Mouse (Mus musculus): ENCODE measurements around the gene Akap5. TPM values are rescaled to one million over a fixed set of nuclear protein-coding genes. Genes with fewer than 3 reads are reported as not detected.

Gene Akap5
- polyA plus RNA-seq, 1 experiment from 2014 or later, result 28.7 TPM

- Histone ChIP-seq H3K4me2 (no peak overlapping the region), H3K27ac (no peak overlapping the region), H3K9me3 (no peaks in the 10 kb centered on the region), H3K36me3 (no peaks in the 10 kb centered on the region), H3K9ac (no peak overlapping the region), H3K4me3 (no peak overlapping the region), H3K4me1 (0 out of 2 replicates have a peak, but pooled peaks cover 2% of the 10 kb centered on the region), H3K27me3 (no peaks in the 10 kb centered on the region)
- no peak for ATAC-seq (ENCODE audit: borderline replicate concordance, extremely low read depth, low FRiP score, low TSS enrichment)
- WGBS, result 84% methylated on average over 1 of the region's 1 CpGs
Measured at GRCm38 (mm10) chr12:76360868-76361267, 36.2 kb downstream of the Akap5 start.

GRCm38 (mm10) chr12:76361405-76362302, 37.0 kb downstream of the Akap5 start:
- Histone ChIP-seq H3K4me3 (no peak overlapping the region), H3K36me3 (no peaks in the 10 kb centered on the region), H3K27ac (no peak overlapping the region), H3K4me2 (no peak overlapping the region), H3K9me3 (no peaks in the 10 kb centered on the region), H3K27me3 (no peaks in the 10 kb centered on the region), H3K9ac (no peak overlapping the region), H3K4me1 (0 out of 2 replicates have a peak, but pooled peaks cover 5% of the 10 kb centered on the region)
- no peak for ATAC-seq (ENCODE audit: borderline replicate concordance, extremely low read depth, low FRiP score, low TSS enrichment)
- 55% methylated on average over 9 of the region's 9 CpGs for WGBS

- Histone ChIP-seq H3K4me2 (no peak overlapping the region), H3K4me1 (peaks cover 9% of the 10 kb centered on the region), H3K9me3 (no peaks in the 10 kb centered on the region), H3K27me3 (no peaks in the 10 kb centered on the region), H3K4me3 (no peak overlapping the region), H3K36me3 (no peaks in the 10 kb centered on the region), H3K27ac (no peak overlapping the region), H3K9ac (no peak overlapping the region)
- ATAC-seq (ENCODE audit: borderline replicate concordance, extremely low read depth, low FRiP score, low TSS enrichment), result no peak
- WGBS, result 74% methylated on average over 9 of the region's 9 CpGs
Measured at GRCm38 (mm10) chr12:76362303-76362676, 37.6 kb downstream of the Akap5 start.

- Histone ChIP-seq H3K4me1 (peaks cover 23% of the 10 kb centered on the region), H3K36me3 (no peaks in the 10 kb centered on the region), H3K27ac (no peak overlapping the region), H3K27me3 (no peaks in the 10 kb centered on the region), H3K9ac (no peak overlapping the region), H3K4me2 (no peak overlapping the region), H3K4me3 (no peak overlapping the region), H3K9me3 (no peaks in the 10 kb centered on the region)
- 76% methylated on average over 3 of the region's 3 CpGs for WGBS
- no peak for ATAC-seq (ENCODE audit: borderline replicate concordance, extremely low read depth, low FRiP score, low TSS enrichment)
Measured at GRCm38 (mm10) chr12:76366276-76366675, 41.6 kb downstream of the Akap5 start.

- Histone ChIP-seq H3K9me3 (no peaks in the 10 kb centered on the region), H3K4me1 (peaks cover 31% of the 10 kb centered on the region), H3K36me3 (no peaks in the 10 kb centered on the region), H3K9ac (0 out of 2 replicates have a peak overlapping the region, but pooled peaks have one; percentile 7), H3K27me3 (no peaks in the 10 kb centered on the region), H3K27ac (no peak overlapping the region), H3K4me2 (peak overlapping the region; percentile 77), H3K4me3 (peak overlapping the region; percentile 4; the same call in 1 of the 2 replicates)
- WGBS, result 21% methylated on average over 14 of the region's 14 CpGs
- no peak for ATAC-seq (ENCODE audit: borderline replicate concordance, extremely low read depth, low FRiP score, low TSS enrichment)
Measured at GRCm38 (mm10) chr12:76367096-76367995, 42.7 kb downstream of the Akap5 start.

- H3K36me3 ChIP-seq, result no peaks in the 10 kb centered on the region
- no peaks in the 10 kb centered on the region for H3K9me3 ChIP-seq
- H3K27me3 ChIP-seq, result no peaks in the 10 kb centered on the region
- peak overlapping the region; percentile 100; the same call in 1 of the 2 replicates for H3K27ac ChIP-seq
- peak overlapping the region; percentile 95 for H3K4me3 ChIP-seq
- H3K4me1 ChIP-seq, result peaks cover 40% of the 10 kb centered on the region
- peak overlapping the region; percentile 77 for H3K4me2 ChIP-seq
- ATAC-seq (ENCODE audit: borderline replicate concordance, extremely low read depth, low FRiP score, low TSS enrichment), result no peak
- H3K9ac ChIP-seq, result peak overlapping the region; percentile 100
- 13% methylated on average over 9 of the region's 9 CpGs for WGBS
Measured at GRCm38 (mm10) chr12:76368201-76368789, 43.6 kb downstream of the Akap5 start.

GRCm38 (mm10) chr12:76368790-76369205, 44.1 kb downstream of the Akap5 start:
- Histone ChIP-seq H3K27me3 (no peaks in the 10 kb centered on the region), H3K27ac (peak overlapping the region; percentile 100), H3K4me3 (peak overlapping the region; percentile 95), H3K4me1 (peaks cover 40% of the 10 kb centered on the region), H3K36me3 (no peaks in the 10 kb centered on the region), H3K9me3 (no peaks in the 10 kb centered on the region), H3K9ac (peak overlapping the region; percentile 100), H3K4me2 (peak overlapping the region; percentile 77)
- peak; percentile 29 for ATAC-seq (ENCODE audit: borderline replicate concordance, extremely low read depth, low FRiP score, low TSS enrichment)
- under 1% methylated on average over 21 of the region's 26 CpGs for WGBS

- Histone ChIP-seq H3K4me2 (peak within 1 kb of the TSS; percentile 77), H3K4me1 (peaks cover 46% of the 10 kb centered on the region), H3K9ac (peak within 1 kb of the TSS; percentile 100), H3K27ac (peak within 1 kb of the TSS; percentile 100), H3K4me3 (peak within 1 kb of the TSS; percentile 95), H3K9me3 (no peaks in the 10 kb centered on the region), H3K27me3 (no peaks in the 10 kb centered on the region), H3K36me3 (no peaks in the 10 kb centered on the region)
- peak; percentile 78 for ATAC-seq (ENCODE audit: borderline replicate concordance, extremely low read depth, low FRiP score, low TSS enrichment)
- under 1% methylated on average over 93 of the region's 96 CpGs for WGBS
Measured at GRCm38 (mm10) chr12:76369206-76369977, 44.7 kb downstream of the Akap5 start, which contains the start of gene Zbtb25. Gene Zbtb25 (minus strand): TSS chr12:76369602.

- H3K36me3 ChIP-seq, result no peaks in the 10 kb centered on the region
- ATAC-seq (ENCODE audit: borderline replicate concordance, extremely low read depth, low FRiP score, low TSS enrichment), result peak; percentile 69
- H3K4me2 ChIP-seq, result peak within 1 kb of the TSS; percentile 77
- H3K9me3 ChIP-seq, result no peaks in the 10 kb centered on the region
- peaks cover 47% of the 10 kb centered on the region for H3K4me1 ChIP-seq
- peak within 1 kb of the TSS; percentile 95 for H3K4me3 ChIP-seq
- WGBS, result under 1% methylated on average over 68 of the region's 99 CpGs
- peak within 1 kb of the TSS; percentile 100 for H3K27ac ChIP-seq
- no peaks in the 10 kb centered on the region for H3K27me3 ChIP-seq
- H3K9ac ChIP-seq, result peak within 1 kb of the TSS; percentile 100
Measured at GRCm38 (mm10) chr12:76369978-76370830, 45.5 kb downstream of the Akap5 start, which contains the start of gene Zbtb1. Gene Zbtb1 (plus strand): TSS chr12:76370266.
